Mouse (Mus musculus) hematopoietic stem cell, adult 5-6 weeks (primary cell): ENCODE measurements at regions not wholly inside any gene's neighbourhood (a gene's known extent, or its start where the extent isn't known, plus 50 kb on each side); places are given as distances from the start of the nearest gene placed in this dataset.
A peak's percentile ranks its signal among the peaks of the same experiment; 100 is the strongest.

Experiments
- ATAC-seq, 2 experiments: fragments of 125-278 bp in 1 of 2; replicated peaks in 1 of 2; 2 replicates each; pipeline ENCODE4 v1.8.0; 2016 to 2017; ENCODE audit warnings: inconsistent platforms in 2 of 2, mild to moderate bottlenecking in 2 of 2, moderate number of reproducible peaks in 2 of 2, low read depth in 1 of 2, moderate TSS enrichment in 1 of 2; ENCODE audit not compliant: low FRiP score in 2 of 2, poor library complexity in 2 of 2, severe bottlenecking in 2 of 2, insufficient read depth in 1 of 2, low TSS enrichment in 1 of 2

GRCm38 (mm10) chr2:93135324-93135723, 52.0 kb upstream of the Trp53i11 start:
- ATAC-seq: no peak

DNA sequence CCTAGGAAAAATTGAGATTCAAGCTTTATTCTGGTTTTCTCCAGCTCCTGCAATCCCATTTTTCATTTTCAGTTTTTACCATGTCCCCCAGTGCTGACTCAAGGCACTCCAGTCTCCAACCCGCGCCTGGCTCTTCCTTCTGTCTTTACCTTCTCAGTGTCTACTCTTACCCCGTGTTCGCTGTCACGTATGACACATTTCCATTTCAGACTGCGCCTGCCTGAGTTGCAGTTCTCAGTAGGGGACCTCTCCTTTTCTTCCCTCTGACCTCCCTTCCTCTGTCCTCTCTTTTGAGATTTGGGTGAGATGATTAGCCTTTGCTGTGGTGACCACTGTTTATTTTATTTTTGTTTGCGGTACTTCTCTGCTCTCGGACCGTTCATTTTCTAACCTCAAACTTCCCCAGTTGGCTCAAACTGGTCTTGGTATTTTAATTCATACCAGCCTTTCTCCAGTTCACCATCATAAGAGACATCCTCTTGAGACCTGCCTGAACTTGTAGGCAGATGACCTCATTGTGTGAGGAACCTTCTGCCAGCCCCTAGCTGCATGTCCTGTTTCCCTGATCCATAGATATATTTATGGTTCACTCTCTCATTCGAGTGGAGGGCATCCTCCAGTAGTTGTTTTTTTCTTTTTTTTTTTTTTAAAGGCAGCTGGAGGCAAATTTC, 53.9 kb upstream of the Trp53i11 start:
- no peak for ATAC-seq

GRCm38 (mm10) chr2:93131825-93132623, 55.3 kb upstream of the Trp53i11 start:
- peak; percentile 54 to 81 for ATAC-seq

- ATAC-seq: no peak
Measured at GRCm38 (mm10) chr2:93131236-93131635, 56.1 kb upstream of the Trp53i11 start.

DNA sequence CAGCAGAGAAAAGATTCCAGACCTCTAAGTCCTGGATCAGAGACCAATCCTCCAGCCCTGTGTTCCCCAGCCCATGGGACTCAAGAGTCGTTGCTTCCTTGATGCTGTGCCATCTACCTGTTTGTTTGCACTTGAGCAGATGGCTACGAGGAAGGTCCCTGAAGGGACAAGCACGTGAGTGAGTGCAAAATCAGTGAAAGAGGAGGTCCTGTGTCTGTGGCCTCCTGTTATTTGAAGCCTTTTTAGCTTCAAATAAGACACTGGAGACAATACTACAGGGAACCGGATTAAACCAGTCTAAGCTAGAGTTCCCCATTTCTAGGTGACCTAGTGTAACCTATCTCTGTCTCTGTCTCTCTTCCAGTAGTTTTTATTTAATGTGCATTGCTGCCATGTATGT, 58.2 kb upstream of the Trp53i11 start:
- no peak for ATAC-seq

DNA sequence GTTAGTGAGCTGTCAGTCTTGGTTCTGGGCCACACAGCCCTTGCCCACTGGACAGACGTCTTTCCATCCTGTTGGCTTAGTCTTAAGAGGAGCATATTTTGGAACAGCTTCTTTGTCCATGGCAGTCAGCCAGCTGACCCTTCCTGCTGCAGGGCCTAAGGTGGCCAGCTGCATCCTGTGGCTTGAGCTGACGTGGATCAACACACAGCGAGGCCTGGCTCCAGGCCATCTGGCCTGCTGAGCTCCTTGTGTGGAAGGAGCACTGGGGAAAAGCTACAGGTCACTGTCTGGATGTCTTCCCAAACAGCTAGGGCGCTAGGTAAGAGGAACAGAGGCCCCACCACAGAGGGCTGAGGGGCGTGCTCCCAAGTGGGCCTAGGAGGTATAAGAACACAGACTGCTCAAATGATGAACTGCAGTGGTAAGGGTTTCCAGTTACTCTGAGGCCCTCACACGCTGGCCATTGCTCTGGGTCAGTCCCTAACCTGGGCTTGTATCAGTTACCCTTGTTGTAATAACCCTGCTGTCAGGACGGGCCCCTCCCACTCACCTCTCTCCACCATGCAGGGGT, 60.7 kb upstream of the Trp53i11 start:
- peak; percentile 30 to 31; a peak in 2 of 4 replicates for ATAC-seq

- no peak for ATAC-seq
Measured at GRCm38 (mm10) chr2:93126112-93126511, 61.2 kb upstream of the Trp53i11 start.

DNA sequence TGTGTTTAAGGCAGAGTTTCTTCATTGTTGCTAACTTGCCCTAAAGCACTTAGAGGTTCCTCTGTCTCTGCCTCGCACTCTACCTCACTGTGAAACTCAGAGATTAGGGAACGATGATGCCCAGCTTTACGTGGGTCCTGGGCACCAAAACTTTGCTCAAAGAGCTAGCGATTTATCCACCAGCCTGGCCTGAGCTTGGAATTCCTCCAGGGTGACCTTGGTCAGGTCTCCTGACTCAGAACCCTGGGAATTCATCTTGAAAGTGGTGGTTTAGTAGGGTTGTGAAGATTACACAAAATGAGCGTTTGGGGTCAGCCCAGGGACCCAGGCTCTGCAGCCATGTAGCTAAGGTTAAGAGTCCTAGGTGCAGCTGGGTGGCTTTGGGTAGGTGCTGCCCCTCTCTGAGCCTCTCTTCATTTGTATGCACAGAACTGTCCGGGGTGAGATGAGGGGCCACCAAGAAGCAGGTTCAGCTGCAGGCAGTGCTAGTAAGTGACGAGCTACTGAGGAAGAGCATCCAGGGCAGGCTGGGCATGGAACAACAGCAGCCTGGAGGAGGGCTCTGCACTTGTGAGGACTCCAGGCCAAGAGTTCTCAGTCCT, 62.4 kb upstream of the Trp53i11 start:
- no peak for ATAC-seq

GRCm38 (mm10) chr2:93123829-93124228, 63.5 kb upstream of the Trp53i11 start:
- ATAC-seq: no peak

DNA sequence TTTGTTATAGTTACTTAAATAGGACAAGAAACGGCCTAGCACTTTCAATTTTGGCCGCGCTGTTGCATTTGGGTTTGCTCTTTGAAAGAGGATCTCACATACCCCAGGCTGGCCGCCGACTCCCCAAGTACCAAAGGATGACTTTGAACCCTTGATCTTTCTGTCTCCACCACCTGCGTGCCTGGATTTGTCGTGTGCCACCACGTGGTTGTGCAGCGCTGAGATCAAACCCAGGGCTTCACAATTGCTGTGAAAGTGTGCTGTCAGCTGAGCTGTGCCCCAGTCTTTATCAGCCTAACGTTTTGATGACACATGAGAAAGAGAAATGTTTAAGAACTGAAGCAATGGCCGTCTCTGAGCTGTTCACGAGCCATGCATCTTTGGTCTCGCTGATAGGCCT, 67.0 kb upstream of the Trp53i11 start:
- no peak for ATAC-seq

DNA sequence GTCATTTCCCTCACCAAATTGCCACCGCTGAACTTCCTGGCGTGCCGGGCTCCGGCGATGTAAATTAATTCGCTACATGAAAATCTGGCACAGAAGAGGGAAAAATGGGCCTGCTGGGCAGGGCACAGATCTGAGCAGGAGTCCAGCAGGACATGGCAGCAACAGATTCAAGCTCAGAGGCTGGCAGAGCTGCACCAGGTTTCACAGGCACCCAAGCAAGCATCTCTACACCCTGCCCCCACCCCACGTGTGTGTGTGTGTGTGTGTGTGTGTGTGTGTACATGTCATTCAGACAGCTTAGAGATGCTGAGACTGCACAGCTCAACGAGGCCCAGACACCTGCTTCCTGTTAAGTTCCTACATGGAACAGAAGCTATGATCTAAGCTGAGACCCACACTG, 68.3 kb upstream of the Trp53i11 start:
- ATAC-seq: no peak

- no peak for ATAC-seq
Measured at GRCm38 (mm10) chr2:93115303-93115702, 69.3 kb upstream of the Prdm11 start.

- no peak for ATAC-seq
Measured at GRCm38 (mm10) chr2:93113929-93114328, 68.0 kb upstream of the Prdm11 start.

GRCm38 (mm10) chr2:93112320-93112719, 66.4 kb upstream of the Prdm11 start:
- ATAC-seq: no peak

GRCm38 (mm10) chr2:93110898-93111297, 64.9 kb upstream of the Prdm11 start:
- ATAC-seq: no peak

- no peak for ATAC-seq
Measured at GRCm38 (mm10) chr2:93106581-93106980, 60.6 kb upstream of the Prdm11 start.

- ATAC-seq: no peak
Measured at GRCm38 (mm10) chr2:93101991-93102390, 56.0 kb upstream of the Prdm11 start.

DNA sequence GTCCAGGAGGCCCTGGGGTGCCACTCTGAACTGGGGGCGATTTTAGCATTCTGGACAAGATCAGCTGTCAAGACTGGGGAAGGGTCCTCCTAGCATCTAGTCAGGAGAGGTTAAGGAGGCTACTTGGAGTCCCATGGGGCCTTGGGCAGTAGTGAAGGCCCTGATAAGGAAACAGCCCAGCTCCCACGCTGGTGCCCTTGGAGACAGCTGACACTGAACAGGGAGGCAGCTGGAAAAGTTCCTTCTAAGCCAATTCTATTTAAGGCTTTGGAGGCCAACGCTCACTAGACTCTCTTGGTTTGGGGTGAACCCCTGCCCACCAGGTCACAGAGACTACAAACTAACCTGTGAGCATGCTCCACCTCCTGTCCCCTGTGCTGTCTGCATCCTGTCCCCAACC, 53.8 kb upstream of the Prdm11 start:
- no peak for ATAC-seq
